Mouse (Mus musculus) heart, postnatal 0 days (tissue): ENCODE results near the gene Serinc5.

Experiments
- CTCF ChIP-seq: IDR thresholded peaks from 2 replicates; pipeline ENCODE4 v1.5.1; 2016; ENCODE audit warnings: antibody characterized with exemption, control low read depth, low read depth
- EP300 ChIP-seq: IDR thresholded peaks from 2 replicates; pipeline ENCODE4 v1.6.1; 2016; ENCODE audit warnings: antibody characterized with exemption, low read depth

- no peak for TF ChIP-seq CTCF
- no peak for TF ChIP-seq EP300
Measured at GRCm38 (mm10) chr13:92702035-92702434, 91.1 kb downstream of the Serinc5 start.
